Mouse (Mus musculus) liver, embryonic 11.5 days (tissue): ENCODE measurements around the gene Gm7030. TPM values are rescaled to one million over a fixed set of nuclear protein-coding genes. Genes with fewer than 3 reads are reported as not detected.
"Not testable (repeated sequence)": the region's sequence is repeated elsewhere in the genome, so short reads cannot be mapped to it uniquely, and the experiment has no call there.

Experiments
- ATAC-seq: fragments of 200-750 bp; cut with Nextera tagmentation; replicated peaks from 2 replicates; pipeline ENCODE4 v1.8.0; 2017; ENCODE audit warnings: moderate number of reproducible peaks, mild to moderate bottlenecking, moderate TSS enrichment, moderate library complexity; ENCODE audit not compliant: low FRiP score
- DNase-seq: peaks from one replicate; pipeline ENCODE4 v3.0.0-alpha.2; 2017; ENCODE audit warnings: low spot score
- H3K27ac ChIP-seq: fragments of 300-500 bp; sonication (generic); 2 replicates; pipeline ENCODE4 v1.5.1; 2014; ENCODE audit warnings: mild to moderate bottlenecking, low read depth, low read length, control low read depth
- H3K27me3 ChIP-seq: fragments of 300-500 bp; sonication (generic); replicated peaks from 2 replicates; pipeline ENCODE4 v1.6.1; 2014; ENCODE audit warnings: low read length, mixed read lengths; ENCODE audit not compliant: control insufficient read depth, insufficient read depth
- H3K36me3 ChIP-seq: fragments of 300-500 bp; sonication (generic); 2 replicates; pipeline ENCODE4 v1.6.1; 2014; ENCODE audit warnings: mild to moderate bottlenecking, low read length, moderate library complexity, mixed read lengths; ENCODE audit not compliant: control insufficient read depth, insufficient read depth
- H3K4me1 ChIP-seq: fragments of 300-500 bp; sonication (generic); replicated peaks from 2 replicates; pipeline ENCODE4 v1.6.1; 2014; ENCODE audit warnings: low read length, mixed read lengths; ENCODE audit not compliant: control insufficient read depth, insufficient read depth
- H3K4me2 ChIP-seq: fragments of 300-500 bp; sonication (generic); 2 replicates; pipeline ENCODE4 v1.6.1; 2014; ENCODE audit warnings: mild to moderate bottlenecking, control low read depth, moderate library complexity
- H3K4me3 ChIP-seq: fragments of 300-500 bp; sonication (generic); 2 replicates; pipeline ENCODE4 v1.5.1; 2014; ENCODE audit warnings: low read depth, low read length, control low read depth
- H3K9ac ChIP-seq: fragments of 300-500 bp; sonication (generic); 2 replicates; pipeline ENCODE4 v1.6.1; 2014; ENCODE audit warnings: low read depth, low read length, control low read depth
- H3K9me3 ChIP-seq: fragments of 300-500 bp; sonication (generic); 2 replicates; pipeline ENCODE4 v1.6.1; 2016; ENCODE audit warnings: low read length, inconsistent platforms, mixed read lengths; ENCODE audit not compliant: control insufficient read depth
- WGBS: fragments of 180-500 bp; shearing (Covaris S2); extraction: QIAGEN DNeasy Blood & Tissue Kit; methylation state at CpG from one replicate; pipeline ENCODE4 v1.1.7; 2014; 5-methylcytosine and 5-hydroxymethylcytosine counted together
- polyA plus RNA-seq: library from polyadenylated mRNA; unstranded; fragments of >200 nt; fragmentation: Nextera tagmentation; extraction: Ambion mirVana; gene quantifications from 2 replicates; pipeline ENCODE4 v1.2.1, GENCODE M21; 2014

Gm7030 gene
- polyA plus RNA-seq, 1 experiment from 2014 or later = not detected

- not testable (repeated sequence) for ATAC-seq, H3K9me3 ChIP-seq, H3K4me2 ChIP-seq, H3K4me1 ChIP-seq, DNase-seq, H3K9ac ChIP-seq, H3K27ac ChIP-seq, H3K27me3 ChIP-seq, H3K4me3 ChIP-seq, H3K36me3 ChIP-seq
Observed at GRCm38 (mm10) chr17:36092520-36092919, 36.7 kb downstream of the Gm7030 start.

GRCm38 (mm10) chr17:36091933-36092332, 37.3 kb downstream of the Gm7030 start:
- not testable (repeated sequence) for H3K27ac ChIP-seq, H3K4me1 ChIP-seq, H3K9ac ChIP-seq, DNase-seq, H3K4me2 ChIP-seq, H3K36me3 ChIP-seq, ATAC-seq, H3K9me3 ChIP-seq, H3K27me3 ChIP-seq, H3K4me3 ChIP-seq
- WGBS = no CpG with 5 or more reads among the region's 2 CpGs

GRCm38 (mm10) chr17:36085976-36086375, 43.2 kb downstream of the Gm7030 start:
- not testable (repeated sequence) for H3K36me3 ChIP-seq, H3K4me1 ChIP-seq, H3K4me3 ChIP-seq, H3K9me3 ChIP-seq, H3K4me2 ChIP-seq, ATAC-seq, H3K9ac ChIP-seq, DNase-seq, H3K27ac ChIP-seq
- peaks cover 35% of the 10 kb centered on the region for H3K27me3 ChIP-seq
- 55% methylated on average over 1 of the region's 1 CpGs for WGBS

GRCm38 (mm10) chr17:36083870-36084451, 45.3 kb downstream of the Gm7030 start:
- Histone ChIP-seq H3K36me3 (no peaks in the 10 kb centered on the region), H3K4me3 (peak overlapping the region; percentile 54), H3K9me3 (no peaks in the 10 kb centered on the region), H3K27ac (no peak overlapping the region), H3K4me2 (peak overlapping the region; percentile 78), H3K9ac (0 out of 2 replicates have a peak overlapping the region, but pooled peaks have one; percentile 52), H3K27me3 (peaks cover 35% of the 10 kb centered on the region), H3K4me1 (0 out of 2 replicates have a peak, but pooled peaks cover 3% of the 10 kb centered on the region)
- WGBS = under 1% methylated on average over 42 of the region's 42 CpGs
- DNase-seq (no peak), ATAC-seq (peak; percentile 29; the same call in 1 of the 2 replicates)

GRCm38 (mm10) chr17:36083266-36083869, 45.9 kb downstream of the Gm7030 start:
- WGBS = 1% methylated on average over 46 of the region's 46 CpGs
- Histone ChIP-seq H3K27ac (no peak overlapping the region), H3K4me3 (peak overlapping the region; percentile 54), H3K4me2 (peak overlapping the region; percentile 78), H3K9me3 (no peaks in the 10 kb centered on the region), H3K36me3 (no peaks in the 10 kb centered on the region), H3K4me1 (0 out of 2 replicates have a peak, but pooled peaks cover 3% of the 10 kb centered on the region), H3K9ac (0 out of 2 replicates have a peak overlapping the region, but pooled peaks have one; percentile 52), H3K27me3 (peaks cover 35% of the 10 kb centered on the region)
- DNase-seq (peak; percentile 63), ATAC-seq (peak; percentile 49; the same call in 1 of the 2 replicates)

GRCm38 (mm10) chr17:36082519-36083232, 46.5 kb downstream of the Gm7030 start:
- Histone ChIP-seq H3K4me3 (peak overlapping the region; percentile 54), H3K27me3 (peaks cover 35% of the 10 kb centered on the region), H3K4me2 (peak overlapping the region; percentile 78)
- not testable (repeated sequence) for ATAC-seq, H3K36me3 ChIP-seq, H3K9me3 ChIP-seq, DNase-seq, H3K27ac ChIP-seq, H3K4me1 ChIP-seq, H3K9ac ChIP-seq
- WGBS = 32% methylated on average over 4 of the region's 6 CpGs

GRCm38 (mm10) chr17:36081901-36082300, 47.3 kb downstream of the Gm7030 start:
- ATAC-seq, H3K27ac ChIP-seq, H3K36me3 ChIP-seq, DNase-seq, H3K9me3 ChIP-seq, H3K4me2 ChIP-seq, H3K9ac ChIP-seq, H3K4me3 ChIP-seq, H3K4me1 ChIP-seq: not testable (repeated sequence)
- peaks cover 35% of the 10 kb centered on the region for H3K27me3 ChIP-seq

- H3K27ac ChIP-seq = no peak overlapping the region
- H3K9ac ChIP-seq = no peak overlapping the region
- no peak overlapping the region for H3K4me2 ChIP-seq
- H3K4me3 ChIP-seq = no peak overlapping the region
- H3K36me3 ChIP-seq = no peaks in the 10 kb centered on the region
- H3K27me3 ChIP-seq = no peaks in the 10 kb centered on the region
- H3K4me1 ChIP-seq = no peaks in the 10 kb centered on the region
- DNase-seq (peak; percentile 43), ATAC-seq (no peak)
- 22% methylated on average over 2 of the region's 2 CpGs for WGBS
- no peaks in the 10 kb centered on the region for H3K9me3 ChIP-seq
Observed at GRCm38 (mm10) chr17:36060829-36061228, 68.4 kb downstream of the Gm7030 start.
